Mouse (Mus musculus) stomach, postnatal 0 days (tissue): ENCODE data around the gene Scarb2. TPM values are rescaled to one million over a fixed set of nuclear protein-coding genes. Genes with fewer than 3 reads are reported as not detected.
A peak's percentile ranks its signal among the peaks of the same experiment; 100 is the strongest.

Source experiments
- ATAC-seq: fragments of 200-750 bp; cut with Nextera tagmentation; 2 replicates; pipeline ENCODE4 v1.8.0; 2017; ENCODE audit not compliant: low FRiP score, low TSS enrichment
- DNase-seq: peaks from one replicate; pipeline ENCODE4 v3.0.0-alpha.2; 2016; ENCODE audit warnings: low spot score
- H3K27ac ChIP-seq: fragments of 300-500 bp; sonication (generic); replicated peaks from 2 replicates; pipeline ENCODE4 v1.5.1; 2014; ENCODE audit warnings: mild to moderate bottlenecking, control low read depth
- H3K27me3 ChIP-seq: fragments of 300-500 bp; sonication (generic); 2 replicates; pipeline ENCODE4 v1.6.1; 2014; ENCODE audit warnings: low read length; ENCODE audit not compliant: control insufficient read depth, insufficient read depth
- H3K36me3 ChIP-seq: fragments of 300-500 bp; sonication (generic); 2 replicates; pipeline ENCODE4 v1.6.1; 2014; ENCODE audit warnings: low read length, mixed read lengths; ENCODE audit not compliant: control insufficient read depth, insufficient read depth
- H3K4me1 ChIP-seq: fragments of 300-500 bp; sonication (generic); replicated peaks from 2 replicates; pipeline ENCODE4 v1.6.1; 2014; ENCODE audit warnings: antibody characterized with exemption; ENCODE audit not compliant: control insufficient read depth, insufficient read depth
- H3K4me2 ChIP-seq: fragments of 300-500 bp; sonication (generic); replicated peaks from 2 replicates; pipeline ENCODE4 v1.6.1; 2014; ENCODE audit warnings: low read depth, mild to moderate bottlenecking, control low read depth, moderate library complexity
- H3K4me3 ChIP-seq: fragments of 300-500 bp; sonication (generic); 2 replicates; pipeline ENCODE4 v1.5.1; 2014; ENCODE audit warnings: low read depth, low read length, control low read depth
- H3K9ac ChIP-seq: fragments of 300-500 bp; sonication (generic); 2 replicates; pipeline ENCODE4 v1.6.1; 2014; ENCODE audit warnings: mild to moderate bottlenecking, low read length, control low read depth, mixed read lengths
- H3K9me3 ChIP-seq: fragments of 300-500 bp; sonication (generic); 2 replicates; pipeline ENCODE4 v1.6.1; 2016; ENCODE audit warnings: low read length; ENCODE audit not compliant: control insufficient read depth
- CTCF ChIP-seq: IDR thresholded peaks from 2 replicates; pipeline ENCODE4 v1.5.1; 2016; ENCODE audit warnings: antibody characterized with exemption, low read depth, mild to moderate bottlenecking, moderate library complexity
- EP300 ChIP-seq: optimal IDR thresholded peaks from 2 replicates; pipeline ENCODE3; 2016; ENCODE audit warnings: antibody characterized with exemption
- WGBS: fragments of 180-500 bp; shearing (Covaris S2); extraction: QIAGEN DNeasy Blood & Tissue Kit; methylation state at CpG from one replicate; pipeline ENCODE4 v1.1.7; 2014; 5-methylcytosine and 5-hydroxymethylcytosine counted together
- microRNA-seq: library from miRNA; unstranded; fragments of <30 nt; microRNA quantifications from one replicate; pipeline ENCODE4, GENCODE M21; 2016
- polyA plus RNA-seq: library from polyadenylated mRNA; unstranded; fragments of >200 nt; fragmentation: Nextera tagmentation; extraction: Ambion mirVana; gene quantifications from 2 replicates; pipeline ENCODE4 v1.2.1, GENCODE M21; 2015

Gene Scarb2
- polyA plus RNA-seq, 1 experiment from 2014 or later, result 20.9 TPM

DNA sequence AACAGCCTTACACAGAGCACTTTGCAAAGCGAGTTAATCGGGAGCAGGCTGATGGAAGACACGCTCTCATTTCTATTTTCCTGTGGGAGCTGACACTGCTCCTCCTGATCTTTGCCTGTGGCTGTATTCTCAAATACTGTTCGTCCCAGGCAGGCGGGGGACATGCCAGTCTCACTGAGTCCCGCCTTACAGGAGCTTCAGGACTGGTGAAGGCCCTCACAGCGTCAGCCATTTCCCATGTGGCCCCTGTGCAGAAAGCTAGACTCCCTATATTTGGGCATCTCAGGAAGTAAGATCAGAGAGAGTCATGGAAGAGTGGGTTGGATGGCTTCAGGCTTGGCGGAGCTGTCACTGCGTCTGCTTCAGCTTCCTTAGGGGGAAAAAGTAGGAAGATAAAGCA is 103.8 kb downstream of the Scarb2 start:
- H3K4me3 ChIP-seq, result no peak overlapping the region
- no peak overlapping the region for H3K27ac ChIP-seq
- no peak overlapping the region for H3K9ac ChIP-seq
- DNase-seq (no peak), ATAC-seq (no peak)
- H3K27me3 ChIP-seq, result no peaks in the 10 kb centered on the region
- 66% methylated on average over 9 of the region's 9 CpGs for WGBS
- no peaks in the 10 kb centered on the region for H3K9me3 ChIP-seq
- no peak overlapping the region for H3K4me2 ChIP-seq
- no peak for TF ChIP-seq EP300
- no peak for TF ChIP-seq CTCF
- no peaks in the 10 kb centered on the region for H3K4me1 ChIP-seq
- H3K36me3 ChIP-seq, result no peaks in the 10 kb centered on the region

DNA sequence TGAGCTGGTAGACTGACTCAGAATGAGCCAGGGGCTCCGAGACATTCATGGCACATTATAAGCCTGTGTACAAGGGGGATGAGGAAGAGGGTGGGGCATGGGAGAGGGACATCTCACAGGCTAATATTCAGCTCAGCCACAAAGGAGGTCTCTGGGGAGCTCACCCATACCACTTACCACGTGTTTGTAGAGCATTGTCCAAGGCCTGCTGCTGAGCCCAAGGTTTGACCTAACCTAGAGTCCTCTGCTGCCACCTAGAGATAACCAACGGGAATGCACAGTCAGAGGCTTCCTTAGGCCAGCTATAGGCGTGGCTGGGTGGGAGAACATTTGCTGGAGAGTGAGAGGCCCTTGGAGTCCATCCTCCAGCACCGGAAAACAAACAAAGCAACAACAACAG is 108.5 kb downstream of the Scarb2 start:
- no peaks in the 10 kb centered on the region for H3K27me3 ChIP-seq
- H3K9ac ChIP-seq, result no peak overlapping the region
- no peaks in the 10 kb centered on the region for H3K4me1 ChIP-seq
- no peak overlapping the region for H3K4me3 ChIP-seq
- ATAC-seq (peak; percentile 84), DNase-seq (peak; percentile 78)
- no peaks in the 10 kb centered on the region for H3K9me3 ChIP-seq
- TF ChIP-seq EP300 (no peak), CTCF (peak; percentile 92)
- H3K4me2 ChIP-seq, result no peak overlapping the region
- H3K27ac ChIP-seq, result 0 out of 2 replicates have a peak overlapping the region, but pooled peaks have one; percentile 14
- no peaks in the 10 kb centered on the region for H3K36me3 ChIP-seq
- WGBS, result 21% methylated on average over 5 of the region's 5 CpGs

DNA sequence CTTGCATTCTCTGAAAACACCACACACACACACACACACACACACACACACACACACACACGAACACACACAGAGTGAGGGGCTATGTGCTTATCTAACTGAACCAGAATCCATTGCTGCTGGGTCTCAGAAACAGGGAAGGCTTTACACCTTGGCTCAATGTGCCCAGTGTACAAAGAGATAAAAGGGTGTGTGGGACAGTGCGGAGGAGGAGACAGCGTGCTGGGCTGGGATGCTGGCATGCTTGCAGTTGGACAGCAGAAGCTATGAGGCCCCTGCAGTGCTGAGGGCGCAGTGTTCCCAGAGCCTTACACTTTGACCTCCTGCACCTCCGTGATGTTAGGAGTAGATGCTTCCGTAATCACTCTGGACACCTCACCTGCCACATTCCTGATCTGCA is 110.2 kb downstream of the Scarb2 start:
- no peak for ATAC-seq
- no peak overlapping the region for H3K9ac ChIP-seq
- H3K9me3 ChIP-seq, result no peaks in the 10 kb centered on the region
- H3K4me3 ChIP-seq, result no peak overlapping the region
- WGBS, result 85% methylated on average over 6 of the region's 6 CpGs
- no peaks in the 10 kb centered on the region for H3K36me3 ChIP-seq
- H3K27ac ChIP-seq, result no peak overlapping the region
- no peak for TF ChIP-seq CTCF
- TF ChIP-seq EP300, result no peak
- no peak overlapping the region for H3K4me2 ChIP-seq
- H3K27me3 ChIP-seq, result no peaks in the 10 kb centered on the region
- no peaks in the 10 kb centered on the region for H3K4me1 ChIP-seq
- no peak for DNase-seq

DNA sequence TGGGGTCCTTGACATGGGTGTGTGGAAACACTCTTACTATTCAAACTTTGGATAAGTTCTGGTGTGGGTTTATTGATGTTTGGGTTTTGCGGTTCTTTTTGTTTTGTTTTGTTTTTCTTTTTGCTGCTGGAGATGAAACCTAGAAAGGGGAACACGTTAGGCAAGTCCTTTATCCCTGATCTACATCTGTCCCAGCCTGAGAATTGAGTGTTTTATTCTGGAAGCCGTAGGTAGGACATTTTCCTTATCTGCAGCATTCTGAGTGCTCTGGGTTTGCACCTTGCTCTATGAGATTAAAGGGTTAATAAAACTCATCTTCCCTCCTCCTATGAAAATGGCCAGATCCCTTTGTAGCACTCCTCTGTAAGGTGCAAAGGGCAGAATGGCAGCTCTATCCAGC is 110.9 kb downstream of the Scarb2 start:
- Histone ChIP-seq H3K4me2 (no peak overlapping the region), H3K27ac (no peak overlapping the region), H3K9me3 (no peaks in the 10 kb centered on the region), H3K27me3 (no peaks in the 10 kb centered on the region), H3K36me3 (no peaks in the 10 kb centered on the region), H3K4me1 (no peaks in the 10 kb centered on the region), H3K4me3 (no peak overlapping the region), H3K9ac (no peak overlapping the region)
- TF ChIP-seq CTCF (no peak), EP300 (no peak)
- DNase-seq, result no peak
- no peak for ATAC-seq
- 84% methylated on average over 3 of the region's 3 CpGs for WGBS

DNA sequence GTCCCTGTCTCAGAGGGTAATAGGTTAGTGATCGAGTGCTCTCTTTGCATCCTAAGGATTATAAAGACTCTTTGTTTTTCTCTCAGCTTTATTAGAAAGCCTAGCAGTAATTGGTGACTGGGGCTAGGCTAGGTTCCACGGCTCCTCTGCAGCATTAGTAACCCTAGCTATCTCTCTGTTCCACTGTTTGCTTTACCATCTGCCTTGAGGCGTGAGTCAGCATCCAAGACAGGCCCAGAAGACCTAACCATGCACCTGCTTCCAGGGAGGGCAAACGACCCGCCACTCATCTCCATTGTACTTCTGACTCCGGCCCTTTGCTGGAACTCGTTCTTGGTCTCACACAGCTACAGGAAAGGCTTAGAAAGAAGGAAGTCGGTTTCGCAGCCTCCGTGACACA is 112.8 kb downstream of the Scarb2 start:
- Histone ChIP-seq H3K4me1 (no peaks in the 10 kb centered on the region), H3K4me3 (no peak overlapping the region), H3K27ac (no peak overlapping the region), H3K4me2 (no peak overlapping the region), H3K9me3 (no peaks in the 10 kb centered on the region), H3K36me3 (no peaks in the 10 kb centered on the region), H3K9ac (no peak overlapping the region), H3K27me3 (no peaks in the 10 kb centered on the region)
- TF ChIP-seq CTCF, result no peak
- TF ChIP-seq EP300, result no peak
- ATAC-seq, result no peak
- WGBS, result 60% methylated on average over 10 of the region's 10 CpGs
- no peak for DNase-seq

DNA sequence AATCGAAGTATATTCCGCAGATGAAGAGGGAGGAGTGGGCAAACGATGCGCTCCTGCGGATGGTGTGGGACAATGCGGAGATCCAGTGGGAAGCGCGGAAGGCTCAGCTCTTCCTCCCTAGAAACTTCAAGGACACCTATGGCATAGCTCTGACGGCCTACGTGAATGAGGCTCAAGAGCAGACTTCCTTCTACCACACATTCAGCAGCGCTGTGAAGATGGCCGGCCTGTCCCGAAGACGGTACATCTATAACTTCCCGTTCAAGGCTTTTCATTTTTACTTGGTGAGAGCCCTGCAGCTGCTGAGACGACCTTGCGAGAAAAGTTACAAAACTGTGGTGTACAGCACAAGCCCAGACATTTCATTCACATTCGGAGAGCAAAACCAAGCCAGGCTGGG is 114.1 kb downstream of the Scarb2 start:
- no peak for DNase-seq
- 51% methylated on average over 18 of the region's 18 CpGs for whole genome bisulfite sequencing
- no peak for ATAC-seq
- Histone ChIP-seq H3K27ac (no peak overlapping the region), H3K4me2 (peak overlapping the region; percentile 42), H3K27me3 (no peaks in the 10 kb centered on the region), H3K9me3 (no peaks in the 10 kb centered on the region), H3K4me1 (peaks cover 2% of the 10 kb centered on the region; the same call in 1 of the 2 replicates), H3K4me3 (peak overlapping the region; percentile 22), H3K36me3 (no peaks in the 10 kb centered on the region), H3K9ac (no peak overlapping the region)
- TF ChIP-seq EP300 (no peak), CTCF (no peak)

Small RNA genes lying within 50 kb of the gene (microRNA-seq; reads per million reads assigned to microRNA genes)
- gene Mir6415, result not detected

Other genes starting within 250 kb of the Scarb2 start
- gene Naaa, start 228.7 kb downstream of the Scarb2 start, polyA plus RNA-seq, result 16.4 and 17.0 TPM in 2 replicates
- gene Sdad1, start 196.4 kb downstream of the Scarb2 start, polyA plus RNA-seq, result 17.9 and 19.8 TPM in 2 replicates
- 0.11 TPM in 1 of 2 replicates, not detected in the other for gene Cxcl9, start 178.8 kb downstream of the Scarb2 start, polyA plus RNA-seq
- 11.9 and 13.5 TPM in 2 replicates for gene Art3, start 175.0 kb downstream of the Scarb2 start, polyA plus RNA-seq
- 0.65 and 0.74 TPM in 2 replicates for gene Cxcl10, start 157.9 kb downstream of the Scarb2 start, polyA plus RNA-seq
- gene Nup54, start 71.6 kb downstream of the Scarb2 start, polyA plus RNA-seq, result 20.5 and 21.4 TPM in 2 replicates
- gene Fam47e, start 48.2 kb upstream of the Scarb2 start, polyA plus RNA-seq, result 0.13 and 0.19 TPM in 2 replicates
- 17.9 and 19.2 TPM in 2 replicates for gene Stbd1, start 96.2 kb upstream of the Scarb2 start, polyA plus RNA-seq
- gene Ccdc158, start 168.4 kb upstream of the Scarb2 start, polyA plus RNA-seq, result 0.24 and 0.31 TPM in 2 replicates
- 11.4 and 15.0 TPM in 2 replicates for gene Shroom3, start 176.6 kb upstream of the Scarb2 start, polyA plus RNA-seq